Mouse (Mus musculus) testis, adult 2 months (tissue): ENCODE results near the gene Uap1. TPM values are rescaled to one million over a fixed set of nuclear protein-coding genes. Genes with fewer than 3 reads are reported as not detected.

Experiments used
- H3K27ac ChIP-seq: fragments of 200-500 bp; 2 replicates; pipeline ENCODE4 v1.5.1; 2012; ENCODE audit warnings: low read depth, low read length; ENCODE audit not compliant: control insufficient read depth, insufficient read depth
- H3K27me3 ChIP-seq: fragments of 200-500 bp; 2 replicates; pipeline ENCODE4 v1.6.1; 2012; ENCODE audit warnings: mild to moderate bottlenecking, low read length, moderate library complexity; ENCODE audit not compliant: control insufficient read depth, insufficient read depth
- H3K36me3 ChIP-seq: fragments of 200-500 bp; 2 replicates; pipeline ENCODE4 v1.6.1; 2012; ENCODE audit warnings: mild to moderate bottlenecking, low read length; ENCODE audit not compliant: control insufficient read depth, insufficient read depth
- H3K4me1 ChIP-seq: fragments of 200-500 bp; 2 replicates; pipeline ENCODE4 v1.6.1; 2012; ENCODE audit warnings: low read length; ENCODE audit not compliant: control insufficient read depth, insufficient read depth
- H3K4me3 ChIP-seq: fragments of 200-500 bp; 2 replicates; pipeline ENCODE4 v1.5.1; 2012; ENCODE audit warnings: low read depth, mild to moderate bottlenecking, low read length, moderate library complexity, mixed read lengths; ENCODE audit not compliant: control insufficient read depth
- CTCF ChIP-seq: fragments of 200-500 bp; IDR thresholded peaks from 2 replicates; pipeline ENCODE4 v1.5.1; 2012; ENCODE audit warnings: low read depth, mild to moderate bottlenecking, inconsistent platforms, low read length, moderate library complexity; ENCODE audit not compliant: control insufficient read depth, insufficient read depth, insufficient replicate concordance
- POLR2A ChIP-seq: fragments of 200-500 bp; IDR thresholded peaks from 2 replicates; pipeline ENCODE4 v1.6.1; 2012; ENCODE audit warnings: low read depth, mild to moderate bottlenecking, inconsistent platforms, low read length, moderate library complexity; ENCODE audit not compliant: control insufficient read depth
- polyA plus RNA-seq: library from polyadenylated mRNA; depleted of rRNA; stranded (reverse); fragments of >200 nt; gene quantifications from 2 replicates; pipeline ENCODE4 v1.2.3, GENCODE M21; 2012

Gene Uap1
- polyA plus RNA-seq, 1 experiment = 9.6 TPM

DNA sequence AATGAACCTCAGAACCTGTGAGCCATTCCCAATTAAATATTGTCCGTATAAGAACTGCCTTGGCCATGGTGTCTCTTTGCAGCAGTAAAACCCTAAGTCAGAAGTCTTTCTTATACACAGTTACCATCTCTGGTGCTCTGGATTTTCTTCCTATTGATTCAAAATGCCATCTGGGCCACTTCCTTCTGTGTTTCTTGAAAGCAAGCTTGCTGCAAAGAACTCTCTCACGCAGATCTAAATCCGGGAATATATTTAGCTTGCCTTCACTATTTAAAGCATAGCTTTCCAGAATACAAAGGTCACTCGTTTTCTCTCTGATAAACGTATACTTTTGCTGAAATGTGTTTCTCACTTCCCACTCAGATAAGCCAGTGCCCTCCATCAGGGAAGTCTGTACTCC lies 11.8 kb upstream of the Uap1 start:
- H3K27ac ChIP-seq = no peak overlapping the region

DNA sequence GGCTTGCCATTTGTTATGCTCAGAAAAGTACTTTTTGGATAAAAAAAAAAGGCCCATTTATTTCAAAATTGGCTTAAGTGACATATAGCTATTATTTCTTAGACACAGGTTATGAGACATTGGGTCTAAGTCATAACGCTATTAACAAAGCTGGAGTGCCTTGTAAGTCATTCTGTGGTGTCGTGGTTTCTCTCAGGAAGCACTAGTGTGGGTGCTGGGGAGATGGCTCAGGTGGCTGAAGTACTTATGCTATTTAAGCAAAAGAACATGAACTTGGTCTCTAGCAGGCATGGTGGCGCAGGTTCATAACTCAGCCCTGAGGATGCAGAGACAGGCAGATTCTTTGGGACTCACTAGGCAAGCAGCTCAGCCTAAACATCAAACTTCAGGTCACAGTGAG lies 10.4 kb upstream of the Uap1 start:
- Histone ChIP-seq H3K27ac (no peak overlapping the region), H3K4me1 (peaks cover 2% of the 10 kb centered on the region; the same call in 1 of the 2 replicates), H3K4me3 (no peak overlapping the region), H3K27me3 (no peaks in the 10 kb centered on the region), H3K36me3 (no peaks in the 10 kb centered on the region)
- TF ChIP-seq CTCF = no peak
- TF ChIP-seq POLR2A = no peak

More for the DNA sequence above, 11.8 kb upstream of the Uap1 start:
- H3K27me3 ChIP-seq = no peaks in the 10 kb centered on the region
- H3K36me3 ChIP-seq = no peaks in the 10 kb centered on the region
- no peak for TF ChIP-seq CTCF
- no peak for TF ChIP-seq POLR2A
- peaks cover 2% of the 10 kb centered on the region; the same call in 1 of the 2 replicates for H3K4me1 ChIP-seq
- H3K4me3 ChIP-seq = no peak overlapping the region

- no peak overlapping the region for H3K4me3 ChIP-seq
- H3K27ac ChIP-seq = no peak overlapping the region
- H3K27me3 ChIP-seq = no peaks in the 10 kb centered on the region
- TF ChIP-seq CTCF (no peak), POLR2A (no peak)
- H3K4me1 ChIP-seq = no peaks in the 10 kb centered on the region
- H3K36me3 ChIP-seq = no peaks in the 10 kb centered on the region
Observed at GRCm38 (mm10) chr1:170182706-170183105, 7.9 kb upstream of the Uap1 start.

- TF ChIP-seq CTCF = no peak
- TF ChIP-seq POLR2A = no peak
Observed at GRCm38 (mm10) chr1:170176661-170177239, 2.0 kb upstream of the Uap1 start.

GRCm38 (mm10) chr1:170175848-170176247 lies 1.1 kb upstream of the Uap1 start:
- no peaks in the 10 kb centered on the region for H3K27me3 ChIP-seq
- H3K4me1 ChIP-seq = no peaks in the 10 kb centered on the region; the same call in none of the 2 replicates
- no peak overlapping the region for H3K4me3 ChIP-seq
- no peaks in the 10 kb centered on the region for H3K36me3 ChIP-seq
- no peak for TF ChIP-seq POLR2A
- no peak for TF ChIP-seq CTCF
- H3K27ac ChIP-seq = 0 out of 2 replicates have a peak overlapping the region, but pooled peaks have one; percentile 15

More at GRCm38 (mm10) chr1:170176661-170177239, 2.0 kb upstream of the Uap1 start:
- H3K4me3 ChIP-seq = no peak overlapping the region
- no peak overlapping the region for H3K27ac ChIP-seq
- H3K36me3 ChIP-seq = no peaks in the 10 kb centered on the region
- no peaks in the 10 kb centered on the region for H3K27me3 ChIP-seq
- H3K4me1 ChIP-seq = no peaks in the 10 kb centered on the region; the same call in none of the 2 replicates

GRCm38 (mm10) chr1:170173991-170174813 lies 555 bp downstream of the Uap1 start:
- H3K27ac ChIP-seq = peak overlapping the region; percentile 78
- H3K27me3 ChIP-seq = no peaks in the 10 kb centered on the region
- peak overlapping the region; percentile 97 for H3K4me3 ChIP-seq
- TF ChIP-seq CTCF (no peak), POLR2A (no peak; the same call in 1 of the 2 replicates)
- H3K4me1 ChIP-seq = no peaks in the 10 kb centered on the region; the same call in none of the 2 replicates
- H3K36me3 ChIP-seq = no peaks in the 10 kb centered on the region

DNA sequence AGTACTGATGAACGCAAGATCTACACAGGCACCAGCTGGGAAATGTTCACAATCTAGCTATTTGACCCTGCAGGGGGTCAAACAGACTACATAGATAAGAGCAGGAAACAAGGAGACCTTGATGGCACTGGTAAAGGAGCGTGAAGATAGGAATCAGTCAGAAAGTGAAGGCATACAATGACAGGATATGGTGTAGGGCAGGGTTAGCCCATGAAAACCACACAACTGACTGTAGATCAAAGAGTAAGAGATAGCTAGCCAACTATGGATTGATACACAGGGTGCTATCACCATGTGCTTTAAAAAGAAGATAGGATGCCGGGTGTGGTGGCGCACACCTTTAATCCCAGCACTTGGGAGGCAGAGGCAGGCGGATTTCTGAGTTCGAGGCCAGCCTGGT lies 7.0 kb downstream of the Uap1 start:
- Histone ChIP-seq H3K4me3 (no peak overlapping the region), H3K27me3 (no peaks in the 10 kb centered on the region), H3K27ac (no peak overlapping the region), H3K4me1 (no peaks in the 10 kb centered on the region), H3K36me3 (peaks cover 1% of the 10 kb centered on the region; the same call in 1 of the 2 replicates)
- no peak for TF ChIP-seq POLR2A
- no peak for TF ChIP-seq CTCF
